Mouse (Mus musculus) left cerebral cortex, adult 2 months (tissue): Measurements from ENCODE around the gene Steap4. TPM values are rescaled to one million over a fixed set of nuclear protein-coding genes. Genes with fewer than 3 reads are reported as not detected.
"Not testable (repeated sequence)": the region's sequence is repeated elsewhere in the genome, so short reads cannot be mapped to it uniquely, and the experiment has no call there.

Experiments
- DNase-seq, 2 experiments: peaks; one replicate each; pipeline ENCODE4 v3.0.0; 2021 to 2022; ENCODE audit warnings: low spot score in 2 of 2, mixed read lengths in 1 of 2; ENCODE audit errors: extremely low spot score in 1 of 2
- H3K27ac ChIP-seq: fragments of 200-600 bp; 2 replicates; pipeline ENCODE4 v1.8.1; 2022
- H3K4me3 ChIP-seq: fragments of 200-600 bp; 2 replicates; pipeline ENCODE4 v1.8.1; 2022
- CTCF ChIP-seq: fragments of 200-600 bp; IDR thresholded peaks from 2 replicates; pipeline ENCODE4 v1.8.1; 2022; ENCODE audit warnings: antibody characterized with exemption, mild to moderate bottlenecking, moderate library complexity
- intact Hi-C: fragments of 180-260 bp; cut with DNase I; formaldehyde crosslinking; loops from one replicate; pipeline ENCODE4 v1.15.1; 2025
- long read RNA-seq, 2 experiments: library from polyadenylated mRNA; stranded (forward); transcript quantifications; one replicate each; pipeline ENCODE4 v2.0.0; 2021; ENCODE audit warnings: borderline mapping rate in 2 of 2
- total RNA-seq, 2 experiments: library from RNA; stranded (reverse); gene quantifications; 2 replicates each; pipeline ENCODE4 v1.2.3; 2021

Gene Steap4
- total RNA-seq, result under 1 TPM; 0.09 to 0.14 TPM
- long read RNA-seq, experiment 1, result 0 reads
- long read RNA-seq, experiment 2, result 0 reads

DNA sequence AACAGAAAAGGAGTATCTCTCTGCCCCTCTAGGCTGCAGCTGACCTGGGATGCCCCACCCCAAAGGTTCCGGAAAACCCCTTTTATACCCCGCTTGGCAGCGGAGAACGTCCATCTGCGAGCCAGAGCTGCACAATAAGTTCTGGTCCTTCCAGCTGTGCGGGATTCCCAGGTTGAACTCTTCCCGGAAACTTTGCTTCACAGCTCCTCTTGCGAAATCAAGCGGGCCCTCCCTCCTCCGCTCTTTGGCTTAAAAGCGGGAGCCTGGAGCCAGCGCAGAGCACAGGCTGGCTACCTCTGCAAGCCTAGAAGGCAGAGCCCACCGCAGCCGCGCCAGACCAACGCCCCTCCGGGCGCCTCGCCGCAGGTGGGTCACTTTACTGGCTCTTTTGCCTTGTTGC lies at the start of gene Steap4:
Gene Steap4, plus strand, starts transcription at position 282 of the 400 bp plus-strand sequence.
- H3K4me3 ChIP-seq, result no peak within 1 kb of the TSS
- H3K27ac ChIP-seq, result no peak within 1 kb of the TSS
- DNase-seq, result no peak
- no peak for TF ChIP-seq CTCF
- intact Hi-C loops, result no loop called here

DNA sequence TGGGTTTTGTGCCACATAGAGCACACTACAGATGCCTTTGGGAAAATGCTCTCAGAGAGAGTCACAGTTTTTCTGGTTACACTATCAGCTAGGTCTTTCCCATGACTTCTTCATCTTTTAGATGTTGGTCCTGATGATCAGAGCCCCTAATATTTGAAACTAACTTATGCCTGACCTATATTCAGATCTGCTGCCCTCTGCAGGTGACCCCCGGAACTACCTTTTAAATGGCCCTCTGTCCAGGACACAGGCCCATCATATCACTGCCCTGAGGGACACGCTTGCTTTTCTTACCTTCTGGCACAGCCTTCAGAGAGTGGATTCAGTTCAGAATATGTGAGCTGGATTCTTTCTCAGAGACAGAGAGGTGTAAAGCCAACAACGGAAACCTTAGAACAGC lies 48.3 kb upstream of the Steap4 start:
- no peak for DNase-seq
- Histone ChIP-seq H3K4me3 (no peak overlapping the region), H3K27ac (no peak overlapping the region)
- intact Hi-C loops, result no loop called here
- peak; percentile 4 for TF ChIP-seq CTCF

DNA sequence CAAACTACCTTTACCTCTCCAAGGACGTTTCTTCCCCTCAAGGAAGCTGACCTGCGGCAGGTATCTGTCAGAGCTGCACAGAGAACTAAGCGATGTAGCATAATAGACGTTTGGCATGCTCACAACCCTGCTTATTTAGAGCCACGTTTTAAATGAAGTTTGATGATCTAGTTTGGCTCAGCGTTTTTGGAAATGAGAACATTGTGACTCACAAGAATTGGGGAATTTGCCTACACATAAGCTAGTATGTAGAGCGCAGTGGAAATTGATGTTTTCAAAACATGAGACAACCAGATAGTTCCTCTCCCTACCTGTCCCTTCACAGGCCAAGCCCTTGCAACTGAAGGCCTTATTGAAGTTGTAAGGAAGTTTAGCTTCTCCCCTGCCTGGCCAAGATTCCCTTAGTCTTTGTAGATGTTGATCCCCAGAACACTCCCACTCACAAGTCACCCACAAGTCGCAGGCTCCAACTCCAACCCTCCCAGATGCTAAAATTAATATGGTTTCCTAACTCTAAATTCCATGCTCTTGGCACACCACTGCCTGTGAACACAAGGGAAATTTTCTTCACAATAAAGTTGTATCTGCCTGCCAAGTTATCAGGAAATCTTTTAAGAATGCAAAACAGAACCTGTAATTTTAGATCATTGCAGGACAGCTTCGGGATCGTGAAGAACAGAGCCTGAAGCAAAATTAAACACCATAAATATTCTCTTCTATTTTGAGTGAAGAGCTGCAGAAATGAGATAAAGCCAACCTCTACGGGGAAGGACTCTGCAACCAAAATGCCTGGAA lies 42.6 kb upstream of the Steap4 start:
- no peak for TF ChIP-seq CTCF
- H3K4me3 ChIP-seq, result no peak overlapping the region
- peak overlapping the region; percentile 67 for H3K27ac ChIP-seq
- peak; percentile 24 to 33 for DNase-seq
- intact Hi-C loops, result no loop called here

DNA sequence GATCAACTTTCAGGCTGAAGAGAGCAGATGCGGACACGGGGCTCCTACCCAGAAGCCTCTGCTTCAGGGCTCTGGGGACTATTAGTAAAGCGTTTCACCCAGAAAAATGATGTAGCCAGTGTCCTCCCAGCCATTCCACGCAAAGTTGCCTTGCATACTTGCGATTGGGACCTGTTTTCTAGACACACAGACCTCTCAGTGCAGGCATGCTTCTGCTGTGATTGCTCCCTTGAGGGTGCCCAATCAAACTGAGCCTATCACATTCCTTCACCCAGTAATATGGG lies 42.0 kb upstream of the Steap4 start:
- H3K27ac ChIP-seq, result peak overlapping the region; percentile 67
- TF ChIP-seq CTCF, result no peak
- no peak overlapping the region for H3K4me3 ChIP-seq
- DNase-seq, result no peak
- intact Hi-C loops, result no loop called here

DNA sequence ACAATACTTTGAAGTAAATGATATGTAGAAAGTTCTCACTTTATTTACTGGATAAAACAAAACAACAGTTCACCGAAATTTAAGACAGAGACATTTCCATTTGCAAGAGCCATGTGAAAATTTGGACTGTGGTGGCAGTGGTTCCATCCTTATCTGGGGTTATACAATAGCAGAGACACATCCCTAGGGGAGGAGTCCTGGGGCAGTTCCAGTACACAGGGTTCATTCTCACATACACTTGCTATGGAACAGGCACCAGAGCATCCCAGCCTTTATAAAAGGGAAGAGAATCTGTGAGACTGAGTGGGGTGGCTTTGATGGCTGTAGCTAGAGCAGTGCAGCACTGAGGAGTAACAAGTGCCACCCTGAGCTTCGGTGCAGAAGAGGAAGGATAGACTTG lies 40.6 kb upstream of the Steap4 start:
- intact Hi-C loops, result no loop called here
- Histone ChIP-seq H3K27ac (no peak overlapping the region), H3K4me3 (no peak overlapping the region)
- DNase-seq, result no peak
- TF ChIP-seq CTCF, result no peak

DNA sequence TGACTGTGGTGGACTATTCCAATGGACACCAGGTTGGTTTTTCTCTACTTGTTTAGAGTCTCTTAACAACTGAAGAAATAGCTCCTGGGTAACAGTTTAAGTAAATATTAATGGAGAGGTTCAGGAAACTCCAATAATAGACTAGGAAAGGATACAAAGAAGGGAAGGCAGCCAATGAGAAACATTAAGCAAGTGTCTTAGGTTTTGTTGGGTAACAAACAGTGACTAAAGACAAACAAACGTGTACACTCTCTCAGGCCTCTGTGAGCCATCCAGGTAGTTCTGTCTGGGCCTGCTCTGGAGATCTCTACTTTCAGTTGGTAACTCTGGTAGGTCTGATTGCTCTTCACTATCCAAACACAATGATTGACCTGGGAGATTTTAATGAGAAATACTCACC lies 37.5 kb upstream of the Steap4 start:
- intact Hi-C loops, result no loop called here
- TF ChIP-seq CTCF, result no peak
- H3K27ac ChIP-seq, result no peak overlapping the region
- no peak overlapping the region for H3K4me3 ChIP-seq
- DNase-seq, result no peak

DNA sequence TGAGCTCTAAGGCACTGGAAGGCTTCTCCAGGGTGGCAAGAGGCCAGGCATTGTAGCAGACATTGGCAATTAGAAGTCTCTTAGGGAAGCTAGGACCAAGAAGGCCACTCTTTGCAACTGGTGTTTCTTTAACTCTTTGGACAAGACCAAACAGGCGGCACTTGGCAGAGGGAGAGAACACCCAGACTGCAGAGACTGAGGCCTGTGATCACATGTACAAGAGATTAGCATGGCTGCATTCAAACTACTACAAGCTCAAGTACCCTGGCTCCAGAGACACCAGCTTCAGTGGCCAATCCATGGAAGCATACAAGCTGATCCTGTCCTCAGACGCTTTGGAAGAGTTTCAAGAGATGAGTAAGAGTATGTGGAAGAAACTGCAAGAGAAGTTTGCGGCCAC lies 36.6 kb upstream of the Steap4 start:
- intact Hi-C loops, result no loop called here
- H3K27ac ChIP-seq, result no peak overlapping the region
- no peak overlapping the region for H3K4me3 ChIP-seq
- no peak for TF ChIP-seq CTCF
- DNase-seq, result no peak

DNA sequence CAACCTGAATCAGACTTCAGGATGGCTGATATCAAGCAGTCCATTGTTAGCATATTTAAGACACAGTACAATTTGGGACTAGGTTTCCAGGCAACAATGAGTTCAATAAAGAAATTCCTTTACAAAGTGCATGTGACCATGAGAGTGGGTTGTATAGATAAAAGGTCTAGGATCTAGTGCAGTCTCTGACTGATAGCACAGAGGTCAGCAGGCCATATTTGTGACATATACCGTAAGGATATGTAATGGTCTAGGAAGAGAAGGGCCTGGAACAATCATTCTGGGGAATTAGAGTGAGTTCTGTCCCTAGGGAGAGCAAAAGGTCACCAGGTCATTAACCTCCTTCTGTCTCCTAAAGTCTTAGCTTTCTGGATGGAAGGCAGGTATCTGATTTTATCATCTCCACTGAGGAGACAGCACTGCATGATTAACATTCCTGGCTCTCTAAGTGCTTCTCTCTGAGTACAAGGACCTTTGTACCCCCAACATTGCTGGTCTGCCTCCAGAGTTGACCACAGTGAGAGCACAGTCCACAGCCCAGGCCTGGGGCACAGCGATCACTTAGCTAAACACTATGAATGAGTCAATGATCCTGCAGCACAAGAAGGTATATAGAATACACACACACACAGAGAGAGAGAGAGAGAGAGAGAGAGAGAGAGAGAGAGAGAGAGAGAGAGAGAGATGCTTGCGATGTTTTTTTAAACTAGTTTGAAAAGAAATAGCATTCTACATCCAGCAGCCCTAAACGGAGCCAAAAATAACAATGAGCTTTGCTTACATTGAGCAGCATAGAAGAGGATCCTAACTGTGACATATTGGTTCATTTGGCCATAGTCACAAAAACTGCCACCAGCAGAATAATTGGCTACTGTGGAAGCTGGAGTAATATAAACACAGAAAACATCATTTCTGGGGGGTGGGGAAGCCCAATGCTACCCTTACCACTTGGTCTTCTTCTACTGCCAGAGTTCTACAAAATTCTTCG lies 27.7 kb upstream of the Steap4 start:
- intact Hi-C loops, result no loop called here
- no peak overlapping the region for H3K27ac ChIP-seq
- no peak for TF ChIP-seq CTCF
- DNase-seq, result no peak
- no peak overlapping the region for H3K4me3 ChIP-seq

DNA sequence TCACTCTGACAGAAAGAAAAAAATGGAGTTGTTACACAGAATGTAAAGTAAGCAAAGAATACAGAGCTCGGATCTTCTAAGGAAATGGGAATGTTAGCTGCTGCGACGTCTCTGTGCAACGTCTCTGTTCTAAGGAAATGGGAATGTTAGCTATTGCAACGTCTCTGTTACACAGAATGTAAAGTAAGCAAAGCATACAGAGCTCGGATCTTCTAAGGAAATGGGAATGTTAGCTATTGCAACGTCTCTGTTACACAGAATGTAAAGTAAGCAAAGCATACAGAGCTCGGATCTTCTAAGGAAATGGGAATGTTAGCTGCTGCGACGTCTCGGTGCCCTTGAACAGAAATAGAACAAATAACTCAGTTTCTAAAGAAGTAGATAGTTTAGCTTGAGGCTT lies 26.8 kb upstream of the Steap4 start:
- intact Hi-C loops, H3K4me3 ChIP-seq, DNase-seq, H3K27ac ChIP-seq: not testable (repeated sequence)

DNA sequence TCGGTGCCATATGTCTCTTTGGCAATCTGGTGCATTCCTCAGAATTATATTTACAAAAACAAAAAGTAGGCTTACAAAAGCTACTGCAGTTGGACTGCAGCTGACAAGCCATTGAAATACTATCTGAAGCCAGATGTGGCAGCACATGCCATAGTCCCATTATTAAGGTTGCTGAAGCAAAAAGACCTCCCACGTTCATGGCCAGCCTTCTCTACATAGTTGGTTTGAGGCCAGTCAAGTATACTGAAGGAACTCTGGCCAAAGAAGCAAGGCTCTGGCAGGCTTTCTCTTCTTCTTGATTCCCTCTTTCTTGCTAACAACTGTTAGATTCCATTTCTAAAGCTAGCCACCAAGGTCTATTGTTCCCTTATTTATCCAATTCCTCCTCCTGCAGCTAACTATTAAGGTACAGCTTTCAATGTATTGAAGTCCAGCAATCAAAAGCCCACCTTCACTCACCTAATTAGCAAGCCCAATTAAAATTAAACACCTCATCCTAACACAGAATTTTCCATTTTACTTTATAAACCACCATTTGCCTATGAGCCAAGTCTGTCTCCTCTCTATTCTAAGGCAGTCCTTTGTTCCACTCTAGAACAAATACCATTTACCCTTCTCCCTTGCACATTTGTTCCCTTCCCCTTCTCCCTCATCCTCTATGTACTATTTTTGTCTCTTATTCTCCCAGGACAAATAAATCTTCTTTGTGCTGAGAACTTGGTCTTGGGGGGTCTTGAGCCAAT lies 26.2 kb upstream of the Steap4 start:
- no peak for DNase-seq

DNA sequence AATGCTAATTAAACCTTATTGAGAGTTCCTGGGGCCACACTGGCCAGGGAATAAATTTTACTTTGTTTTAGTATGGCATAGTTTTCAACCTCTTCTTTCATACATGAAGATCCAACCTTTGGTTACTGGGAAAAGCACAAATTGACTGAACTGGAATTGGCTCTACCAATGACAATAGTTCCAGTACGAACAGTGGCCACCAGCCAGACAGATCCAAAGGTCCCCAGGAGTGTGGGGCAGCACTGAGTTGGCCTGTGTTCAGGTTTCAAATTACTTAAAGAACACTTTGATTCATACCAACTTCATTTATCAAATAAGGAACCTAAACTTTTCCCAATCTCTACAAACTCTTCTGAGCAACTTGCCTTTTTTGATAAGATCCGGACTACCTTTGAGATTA lies 5.4 kb upstream of the Steap4 start:
- intact Hi-C loops, result no loop called here

More for the DNA sequence above, 26.2 kb upstream of the Steap4 start:
- no peak overlapping the region for H3K4me3 ChIP-seq
- intact Hi-C loops, result no loop called here
- no peak overlapping the region for H3K27ac ChIP-seq
- no peak for TF ChIP-seq CTCF

More for the DNA sequence above, 5.4 kb upstream of the Steap4 start:
- H3K4me3 ChIP-seq, result no peak overlapping the region
- H3K27ac ChIP-seq, result no peak overlapping the region
- TF ChIP-seq CTCF, result no peak
- DNase-seq, result no peak
